Mouse (Mus musculus): ENCODE results near the gene Thpo.

DNA sequence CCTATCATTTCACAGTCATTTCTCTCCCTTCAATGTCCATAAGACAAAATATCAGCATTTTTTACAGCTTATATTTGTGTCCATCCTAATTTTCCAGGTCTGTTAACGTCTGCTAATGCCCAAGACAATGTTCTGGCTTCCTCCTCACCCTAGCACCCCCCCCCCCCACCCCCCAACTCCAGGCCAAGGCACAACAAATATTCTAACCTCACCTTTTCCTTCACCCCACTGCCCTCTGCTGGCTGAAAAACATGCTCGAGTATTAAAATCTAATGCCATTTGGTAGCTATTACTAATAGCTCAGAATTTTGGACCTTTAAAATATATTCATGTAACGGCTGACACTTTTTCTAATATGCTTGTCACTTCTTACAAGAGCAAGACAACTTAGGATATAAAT, 27.4 kb upstream of the Thpo start:
- TF ChIP-seq POLR2A (IDR thresholded peaks at IDR 0.05; ENCODE audit: low read depth, low read length) (no peak), CTCF (IDR thresholded peaks at IDR 0.05; ENCODE audit: extremely low read depth, insufficient read depth, insufficient read length, insufficient replicate concordance) (no peak)

Data from spleen, adult 2 months (tissue).